Mouse (Mus musculus): ENCODE results near the gene Pitx3. TPM values are rescaled to one million over a fixed set of nuclear protein-coding genes. Genes with fewer than 3 reads are reported as not detected.

The Pitx3 gene
- polyA plus RNA-seq (2015; fragmentation: Illumina TruSeq; extraction: RNeasy Lipid Tissue Mini Kit (QIAGEN cat#74804); ENCODE audit: insufficient read depth, low replicate concordance): not detected

GRCm38 (mm10) chr19:46147511-46148371 lies at the start of gene Pitx3:
Gene Pitx3, minus strand, starts transcription at chr19:46148326.

GRCm38 (mm10) chr19:46152127-46152803 lies 4.1 kb upstream of the Pitx3 start, which contains the start of gene Gbf1:
Gene Gbf1, plus strand, starts transcription at chr19:46152509.

GRCm38 (mm10) chr19:46131694-46132525 lies 16.2 kb downstream of the Pitx3 start, which contains the start of gene Elovl3:
Gene Elovl3, plus strand, starts transcription at chr19:46131897.

Other genes starting within 250 kb of the Pitx3 start
- gene Armh3, start 149.8 kb downstream of the Pitx3 start, polyA plus RNA-seq (2015; fragmentation: Illumina TruSeq; extraction: RNeasy Lipid Tissue Mini Kit (QIAGEN cat#74804); ENCODE audit: insufficient read depth, low replicate concordance): 13.0 TPM
- gene Hps6, start 144.8 kb downstream of the Pitx3 start, polyA plus RNA-seq (2015; fragmentation: Illumina TruSeq; extraction: RNeasy Lipid Tissue Mini Kit (QIAGEN cat#74804); ENCODE audit: insufficient read depth, low replicate concordance): 2.4 TPM
- gene Pprc1, start 103.4 kb downstream of the Pitx3 start, polyA plus RNA-seq (2015; fragmentation: Illumina TruSeq; extraction: RNeasy Lipid Tissue Mini Kit (QIAGEN cat#74804); ENCODE audit: insufficient read depth, low replicate concordance): 43.4 TPM
- 122 TPM for gene Ldb1, start 103.1 kb downstream of the Pitx3 start, polyA plus RNA-seq (2015; fragmentation: Illumina TruSeq; extraction: RNeasy Lipid Tissue Mini Kit (QIAGEN cat#74804); ENCODE audit: insufficient read depth, low replicate concordance)
- gene Nolc1, start 72.5 kb downstream of the Pitx3 start, polyA plus RNA-seq (2015; fragmentation: Illumina TruSeq; extraction: RNeasy Lipid Tissue Mini Kit (QIAGEN cat#74804); ENCODE audit: insufficient read depth, low replicate concordance): 44.7 TPM
- gene Elovl3, start 16.4 kb downstream of the Pitx3 start, polyA plus RNA-seq (2015; fragmentation: Illumina TruSeq; extraction: RNeasy Lipid Tissue Mini Kit (QIAGEN cat#74804); ENCODE audit: insufficient read depth, low replicate concordance): not detected
- gene Gbf1, start 4.2 kb upstream of the Pitx3 start, polyA plus RNA-seq (2015; fragmentation: Illumina TruSeq; extraction: RNeasy Lipid Tissue Mini Kit (QIAGEN cat#74804); ENCODE audit: insufficient read depth, low replicate concordance): 39.1 TPM
- gene Nfkb2, start 156.0 kb upstream of the Pitx3 start, polyA plus RNA-seq (2015; fragmentation: Illumina TruSeq; extraction: RNeasy Lipid Tissue Mini Kit (QIAGEN cat#74804); ENCODE audit: insufficient read depth, low replicate concordance): 42.9 TPM
- gene Psd, start 178.8 kb upstream of the Pitx3 start, polyA plus RNA-seq (2015; fragmentation: Illumina TruSeq; extraction: RNeasy Lipid Tissue Mini Kit (QIAGEN cat#74804); ENCODE audit: insufficient read depth, low replicate concordance): 0.83 TPM
- 0.83 TPM for gene Fbxl15, start 179.9 kb upstream of the Pitx3 start, polyA plus RNA-seq (2015; fragmentation: Illumina TruSeq; extraction: RNeasy Lipid Tissue Mini Kit (QIAGEN cat#74804); ENCODE audit: insufficient read depth, low replicate concordance)
- gene Cuedc2, start 190.4 kb upstream of the Pitx3 start, polyA plus RNA-seq (2015; fragmentation: Illumina TruSeq; extraction: RNeasy Lipid Tissue Mini Kit (QIAGEN cat#74804); ENCODE audit: insufficient read depth, low replicate concordance): 38.1 TPM
- gene Mfsd13a, start 192.8 kb upstream of the Pitx3 start, polyA plus RNA-seq (2015; fragmentation: Illumina TruSeq; extraction: RNeasy Lipid Tissue Mini Kit (QIAGEN cat#74804); ENCODE audit: insufficient read depth, low replicate concordance): 0.54 TPM
- gene 2310034G01Rik, start 202.0 kb upstream of the Pitx3 start, polyA plus RNA-seq (2015; fragmentation: Illumina TruSeq; extraction: RNeasy Lipid Tissue Mini Kit (QIAGEN cat#74804); ENCODE audit: insufficient read depth, low replicate concordance): 0.40 TPM
- gene Actr1a, start 247.4 kb upstream of the Pitx3 start, polyA plus RNA-seq (2015; fragmentation: Illumina TruSeq; extraction: RNeasy Lipid Tissue Mini Kit (QIAGEN cat#74804); ENCODE audit: insufficient read depth, low replicate concordance): 78.5 TPM
- 18.2 TPM for gene Sufu, start 248.6 kb upstream of the Pitx3 start, polyA plus RNA-seq (2015; fragmentation: Illumina TruSeq; extraction: RNeasy Lipid Tissue Mini Kit (QIAGEN cat#74804); ENCODE audit: insufficient read depth, low replicate concordance)

All from spleen, adult 10 weeks (tissue).